Mouse (Mus musculus) forelimb bud, embryonic 11.5 days (tissue): ENCODE measurements at regions not wholly inside any gene's neighbourhood (a gene's known extent, or its start where the extent isn't known, plus 50 kb on each side); places are given as distances from the start of the nearest gene placed in this dataset.

Experiments used
- DNase-seq: peaks from one replicate; pipeline ENCODE4 v3.0.0-alpha.2; 2012; ENCODE audit warnings: low read depth, low spot score

DNA sequence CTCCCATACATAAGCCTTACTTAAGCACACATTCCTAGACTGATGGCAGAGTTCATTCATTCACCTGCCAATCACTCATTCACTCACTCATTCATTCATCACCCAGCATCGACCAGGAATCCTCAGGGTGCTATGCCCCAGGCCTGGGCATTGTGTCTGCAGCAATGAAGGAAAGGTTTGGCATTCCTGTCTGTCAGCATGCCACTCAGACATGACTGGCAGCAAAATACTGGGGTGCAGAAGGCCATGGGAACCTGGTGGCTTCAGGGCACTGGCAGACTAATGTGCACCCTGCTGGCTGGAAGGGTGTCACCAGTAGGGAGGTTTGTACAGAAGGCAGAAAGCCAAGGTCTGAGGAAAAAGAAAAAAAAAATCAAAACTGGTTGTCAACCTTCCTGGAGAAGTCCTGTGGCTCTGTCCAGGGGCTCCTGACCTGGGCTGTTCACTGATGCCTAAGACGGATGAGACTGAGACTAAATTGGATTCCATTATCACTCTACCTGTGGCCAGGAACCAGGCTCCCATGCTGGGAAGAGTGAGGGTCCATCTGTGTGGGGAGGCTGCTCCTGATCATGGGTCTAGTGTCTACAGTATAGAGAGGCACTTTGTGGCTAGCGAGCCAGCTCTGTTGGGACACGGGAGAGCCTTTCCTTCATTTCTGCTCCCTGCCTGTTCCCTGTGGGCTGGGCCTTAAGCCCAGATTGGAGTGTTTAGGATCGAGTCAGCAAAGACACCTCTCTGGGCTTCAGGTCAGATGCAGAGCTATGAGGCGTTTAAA is 104.1 kb downstream of the Cstad start:
- no peak for DNase-seq

DNA sequence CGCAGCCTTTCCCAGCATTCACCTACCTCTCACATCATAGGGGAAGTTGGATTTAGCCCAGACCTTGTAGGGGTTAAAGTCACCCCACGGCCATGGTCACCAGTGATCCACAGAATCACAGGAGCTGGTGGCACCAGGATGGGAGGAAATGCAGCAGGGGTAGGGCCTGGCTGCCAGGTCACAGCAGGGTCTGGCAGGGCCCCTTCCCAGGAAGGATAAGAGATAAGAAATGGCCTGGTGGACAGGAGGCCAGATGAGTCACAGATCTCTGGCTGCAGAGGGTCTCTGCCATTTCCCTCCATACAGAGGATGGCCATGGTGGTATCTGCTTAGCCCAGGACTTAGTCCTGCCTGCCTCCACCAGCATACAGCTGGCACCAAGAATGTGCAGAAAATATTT is 103.0 kb downstream of the Cstad start:
- no peak for DNase-seq

DNA sequence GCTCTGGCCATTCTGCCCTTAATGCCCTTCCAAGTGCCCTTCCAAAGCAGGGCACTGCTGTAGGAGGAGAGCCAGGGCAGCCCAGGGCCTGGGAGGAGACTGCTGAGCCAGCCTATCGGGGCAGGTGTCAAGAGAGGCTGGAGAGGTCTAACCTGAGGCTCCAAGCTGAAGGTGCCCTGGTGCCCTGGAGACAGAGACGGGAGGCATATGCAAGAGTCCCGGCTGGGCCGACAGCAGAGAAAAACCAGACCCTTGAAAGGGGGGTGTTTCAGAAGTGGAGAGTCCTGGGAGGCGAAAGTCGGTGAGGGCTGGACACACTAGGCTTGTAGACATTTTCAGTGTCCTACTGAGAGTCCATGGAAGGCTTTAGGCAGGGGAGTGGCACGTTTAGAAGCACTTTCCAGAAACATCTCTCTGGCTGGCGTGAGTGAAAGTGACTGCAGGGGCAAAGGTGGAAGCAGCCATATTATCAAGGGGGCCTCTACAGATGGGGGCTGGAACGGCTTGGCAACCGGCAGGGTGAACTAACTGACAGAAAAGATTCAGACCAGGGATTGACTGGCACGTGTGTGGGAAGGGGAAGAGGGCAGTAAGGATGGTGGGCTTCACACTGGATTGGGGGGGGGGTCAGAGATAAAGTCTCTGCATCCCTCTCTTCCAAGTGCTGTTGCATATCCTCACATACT is 101.1 kb downstream of the Cstad start:
- no peak for DNase-seq

DNA sequence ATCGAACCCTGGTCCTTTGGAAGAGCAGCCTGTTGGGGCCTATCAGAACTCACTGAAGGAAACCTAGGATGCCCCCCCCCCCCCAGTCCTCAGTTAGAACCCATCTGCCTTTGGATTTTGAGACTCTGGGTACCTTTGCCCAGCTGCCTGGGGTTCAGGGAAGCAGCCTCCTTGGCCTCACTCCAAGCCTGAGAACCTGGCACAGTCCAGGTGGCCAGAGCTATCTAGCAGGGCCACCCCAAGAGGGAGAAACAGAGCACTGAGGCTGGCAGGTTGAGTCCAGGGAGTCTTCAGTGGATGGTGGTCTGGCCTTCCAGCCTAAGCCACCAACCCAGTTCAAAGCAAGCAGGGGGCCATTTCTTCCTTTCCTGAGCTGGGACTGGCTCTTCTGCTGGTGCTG is 100.2 kb downstream of the Cstad start:
- no peak for DNase-seq

DNA sequence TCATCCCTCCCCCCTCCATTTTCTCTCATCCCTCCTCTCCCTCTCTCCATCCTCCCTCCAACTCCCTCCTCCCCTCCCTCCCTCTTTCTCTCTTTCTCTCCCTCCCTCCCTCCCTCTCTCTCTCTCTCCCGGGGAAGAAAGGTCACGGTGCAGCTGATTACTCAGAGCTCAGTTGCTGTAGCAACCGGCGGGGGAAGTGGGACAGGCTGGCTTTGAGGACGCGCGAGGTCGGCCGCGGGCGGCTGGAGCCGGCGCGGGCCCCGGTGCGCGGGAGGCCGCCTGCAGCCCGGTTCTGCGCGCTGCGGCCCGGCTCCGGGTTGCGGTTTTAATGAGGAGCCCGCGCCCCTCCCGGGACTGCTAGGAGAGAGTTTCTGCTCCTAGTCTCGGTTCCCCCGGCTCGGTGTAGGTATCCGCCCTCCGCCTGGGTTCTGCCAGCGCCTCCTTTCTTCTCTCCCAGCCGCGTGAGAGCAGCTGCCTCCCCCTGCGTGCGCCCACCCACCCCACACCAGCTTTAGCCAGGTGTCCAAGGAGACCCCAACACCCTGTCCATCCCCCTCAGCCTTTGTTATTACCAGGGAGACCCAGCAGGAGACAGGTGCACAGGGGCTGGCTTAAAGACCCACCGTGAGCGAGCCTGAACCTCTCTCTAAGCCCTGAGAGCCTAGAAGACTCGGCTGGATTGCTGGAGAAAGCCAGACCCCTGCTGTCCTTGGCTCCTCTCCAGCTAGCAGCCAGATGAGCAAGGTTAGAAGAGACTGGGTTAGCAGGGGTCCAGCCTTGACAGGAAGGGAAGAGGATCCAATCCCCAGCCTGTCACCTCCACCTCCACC is 98.6 kb downstream of the Cstad start:
- peak; percentile 93 for DNase-seq

DNA sequence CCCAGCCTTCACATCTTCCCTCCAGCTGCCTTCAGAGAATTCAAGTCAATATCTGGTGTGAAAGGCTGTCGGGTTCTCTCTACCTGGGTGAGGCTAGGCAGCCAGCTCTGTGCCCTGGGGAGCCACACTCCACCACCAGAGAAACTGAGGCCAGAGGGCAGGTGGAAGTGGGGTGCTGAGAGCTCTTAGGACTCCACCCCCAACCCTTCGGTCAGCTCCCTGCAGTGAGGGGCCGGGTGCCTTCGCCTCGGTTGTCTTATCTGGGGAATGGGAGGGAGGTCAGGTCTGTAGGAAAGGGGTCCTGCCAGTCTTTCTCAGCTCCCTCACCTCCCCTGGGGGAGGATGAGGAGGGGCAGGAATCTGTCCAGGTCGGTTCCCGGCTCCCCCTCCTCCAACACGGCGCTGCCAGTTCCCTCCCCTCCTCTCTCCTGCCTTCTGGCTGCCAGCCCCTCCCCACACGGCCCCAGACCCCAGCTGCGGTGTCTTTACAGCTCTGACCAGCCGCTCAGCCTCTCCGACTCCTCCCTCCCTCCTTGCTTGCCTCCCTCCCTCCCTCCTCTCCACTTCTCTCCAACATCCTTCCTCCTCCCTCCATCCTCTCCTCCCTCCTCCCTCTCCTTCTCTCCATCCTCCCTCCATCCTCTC is 97.8 kb downstream of the Cstad start:
- peak; percentile 80 for DNase-seq

DNA sequence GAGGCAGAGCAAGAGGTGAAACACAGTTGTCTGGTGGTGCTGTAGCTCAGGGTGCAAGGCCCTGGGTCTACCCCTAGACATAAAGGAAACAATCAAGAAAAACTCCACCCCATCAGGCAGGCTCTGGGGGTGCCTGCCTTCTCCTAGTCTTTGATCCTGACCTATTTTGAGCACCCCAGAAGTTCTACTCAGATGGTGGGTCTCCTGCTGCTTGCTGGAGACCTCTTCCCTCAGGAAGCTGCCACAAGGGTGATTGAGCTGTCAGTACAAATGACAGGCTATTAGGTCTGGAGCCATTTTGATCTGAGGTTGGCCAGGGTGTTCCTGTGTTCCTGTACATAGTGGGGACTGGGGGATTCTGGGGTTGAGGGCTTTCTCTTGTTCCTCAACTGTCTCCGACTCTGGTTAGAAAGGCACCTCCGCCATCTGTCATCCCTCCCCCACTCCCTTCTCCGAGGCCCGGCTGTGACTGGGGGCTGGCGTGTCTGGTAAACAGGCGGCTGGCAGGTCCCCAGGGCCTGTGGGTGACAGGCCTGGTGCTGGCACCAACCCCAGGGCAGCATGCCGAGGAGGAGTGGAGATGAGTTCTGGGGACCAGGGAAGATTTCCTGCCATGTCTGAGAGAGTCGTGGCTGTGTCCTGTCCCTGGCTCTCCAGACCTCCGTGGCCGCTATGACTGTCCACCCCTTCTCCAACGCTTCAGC is 97.2 kb downstream of the Cstad start:
- no peak for DNase-seq

DNA sequence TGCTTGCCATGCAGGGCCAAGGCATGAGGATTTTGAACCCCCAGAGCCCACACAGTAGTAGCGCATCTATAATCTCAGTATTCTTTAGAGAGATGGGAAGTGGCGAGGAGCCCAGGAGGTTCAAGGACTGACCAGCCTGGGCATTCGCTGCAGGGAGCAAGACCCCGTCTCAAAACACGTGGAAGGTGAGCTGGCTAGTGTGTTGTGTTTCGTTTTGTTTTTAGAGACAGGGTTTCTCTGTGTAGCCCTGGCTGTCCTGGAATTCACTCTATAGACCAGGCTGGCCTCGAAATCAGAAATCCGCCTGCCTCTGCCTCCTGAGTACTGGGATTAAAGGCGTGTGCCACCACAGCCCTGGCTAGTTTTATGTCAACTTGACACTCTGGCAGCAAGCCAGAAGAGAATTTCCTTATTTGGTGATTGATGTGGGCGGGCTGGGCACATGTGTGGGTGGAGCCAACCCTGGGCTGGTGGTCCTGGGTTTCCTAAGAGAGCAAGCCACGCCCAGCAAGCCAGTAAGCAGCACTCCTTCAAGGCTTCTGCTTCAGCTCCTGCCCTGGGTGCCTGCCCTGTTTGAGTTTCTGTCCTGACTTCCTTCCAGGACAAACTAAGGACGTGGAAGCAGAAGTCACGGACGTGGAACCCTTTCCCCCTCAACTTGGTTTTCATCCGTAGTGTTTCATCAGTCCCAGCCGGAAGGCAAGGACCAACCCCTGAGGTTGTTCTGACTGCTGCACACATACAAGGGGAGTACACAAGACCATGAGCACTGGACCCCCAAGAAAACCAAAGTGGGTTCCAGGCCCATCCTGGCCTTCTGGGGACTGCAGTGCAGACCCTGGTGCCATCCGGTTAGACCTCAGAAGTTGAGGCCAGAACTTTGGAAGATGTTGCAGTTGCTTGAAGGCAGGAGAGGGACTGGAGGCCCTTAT is 96.4 kb downstream of the Cstad start:
- DNase-seq = no peak

DNA sequence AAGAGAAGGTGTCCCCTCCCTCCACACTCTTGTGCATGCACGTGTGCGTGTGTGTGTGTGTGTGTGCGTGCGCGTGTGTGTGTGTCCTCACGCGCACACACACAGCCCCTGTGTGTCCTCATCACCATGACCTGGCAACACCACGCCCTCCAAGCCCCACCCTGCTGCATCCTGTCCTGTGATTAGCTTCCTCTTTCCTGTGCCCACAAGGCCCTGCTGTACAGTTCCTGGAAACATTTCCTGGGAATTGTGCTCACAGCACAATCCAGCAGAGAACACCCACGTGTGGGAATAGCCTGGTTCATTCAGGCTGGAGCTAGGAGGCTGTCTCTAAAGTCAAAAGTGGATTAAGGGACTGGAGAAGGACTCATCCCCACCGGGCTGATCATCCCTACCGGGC is 95.5 kb downstream of the Cstad start:
- no peak for DNase-seq

DNA sequence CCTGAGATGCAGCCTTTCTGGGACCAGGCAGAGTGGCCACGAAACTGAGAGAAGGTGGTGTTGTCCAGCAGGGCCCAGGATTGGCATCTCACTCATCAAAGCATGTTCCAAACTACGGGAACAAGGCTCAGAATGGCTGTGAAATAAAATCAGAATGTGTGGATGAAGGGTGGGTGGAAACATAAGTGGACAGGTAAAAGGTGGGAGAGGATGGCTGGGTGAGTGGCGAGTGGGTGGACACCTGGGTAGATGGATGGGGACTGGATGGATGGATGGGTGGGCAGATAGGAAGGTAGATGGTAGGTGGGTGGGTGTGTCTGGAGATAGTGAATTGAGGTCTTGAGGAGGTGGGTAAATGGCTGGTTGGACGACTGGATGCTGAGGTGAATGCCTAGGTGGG is 93.6 kb downstream of the Cstad start:
- DNase-seq = no peak

DNA sequence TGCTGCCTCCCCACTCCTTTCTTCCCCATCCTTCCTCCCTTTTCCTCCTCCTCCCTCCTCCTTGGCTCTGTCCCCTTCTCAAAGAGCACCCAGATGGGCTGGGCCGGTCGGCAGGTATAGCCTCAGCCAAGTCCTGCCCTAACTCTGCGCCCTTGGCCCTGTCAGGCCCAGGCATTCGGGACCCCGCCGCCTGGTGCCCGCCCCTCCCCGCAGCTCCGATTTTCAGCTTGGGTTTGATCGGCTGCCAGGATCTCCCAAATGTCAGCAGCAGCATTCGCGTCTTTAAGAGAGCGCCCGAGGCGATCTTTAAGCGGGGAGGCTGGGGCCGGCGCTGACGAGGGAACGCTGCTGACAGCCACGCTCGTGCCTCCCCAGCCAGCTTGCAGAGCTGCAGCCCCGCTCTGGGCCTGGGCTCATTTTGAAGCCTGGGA is 92.3 kb downstream of the Cstad start:
- DNase-seq = peak; percentile 68

DNA sequence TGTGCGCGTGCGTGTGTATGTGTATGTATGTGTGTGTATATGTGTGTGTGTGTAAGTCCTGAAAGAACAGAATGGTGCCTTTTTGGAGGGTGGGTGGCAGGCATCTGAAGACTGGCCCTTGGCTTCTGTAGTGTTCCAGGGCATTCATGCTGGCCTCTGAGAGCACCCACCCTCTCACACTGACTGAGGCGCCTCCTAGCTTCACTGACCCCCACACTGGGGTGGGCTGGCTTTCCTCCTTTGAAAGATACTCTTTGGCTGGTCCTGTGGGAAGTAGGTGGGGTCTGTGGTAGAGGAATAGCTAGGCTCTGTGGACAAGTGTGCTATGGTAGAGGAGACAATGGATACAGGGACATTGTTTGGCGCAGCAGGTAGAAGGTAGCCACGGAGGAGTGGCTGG is 91.5 kb downstream of the Cstad start:
- no peak for DNase-seq

DNA sequence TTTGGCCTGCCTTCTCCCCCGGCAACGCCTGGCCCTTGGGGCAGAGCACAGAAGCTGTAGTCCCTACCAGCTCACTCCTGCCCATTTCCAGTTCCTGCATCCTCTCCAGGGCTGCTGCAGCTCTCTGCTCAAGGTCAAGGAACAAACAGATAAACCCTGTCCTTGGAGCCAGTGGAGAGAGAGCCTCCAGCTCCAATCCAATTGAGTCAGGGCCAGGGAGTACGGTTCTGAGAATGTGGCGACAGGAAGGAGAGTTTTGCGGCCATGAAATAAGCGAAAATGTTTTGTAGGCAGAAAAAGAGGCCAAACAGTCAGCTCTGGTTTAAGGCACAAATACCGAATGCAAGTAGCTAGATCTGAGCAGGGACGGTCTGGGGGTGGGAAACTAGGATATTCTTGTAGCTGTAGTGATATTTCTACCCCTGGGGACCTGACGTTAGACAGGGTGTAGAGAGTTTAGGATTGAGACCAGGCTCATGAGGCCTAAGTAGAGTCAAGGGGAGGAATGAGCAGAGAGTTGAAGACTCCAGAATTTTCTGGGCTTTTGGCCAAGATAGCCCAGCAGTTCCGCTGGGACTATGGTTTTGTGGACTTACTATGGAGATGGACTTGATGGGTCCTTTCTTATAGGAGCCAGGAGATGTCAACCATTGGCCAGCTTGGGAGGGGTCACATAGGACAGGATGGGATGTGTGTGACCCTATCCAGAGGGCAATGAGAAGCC is 90.5 kb downstream of the Cstad start:
- no peak for DNase-seq

DNA sequence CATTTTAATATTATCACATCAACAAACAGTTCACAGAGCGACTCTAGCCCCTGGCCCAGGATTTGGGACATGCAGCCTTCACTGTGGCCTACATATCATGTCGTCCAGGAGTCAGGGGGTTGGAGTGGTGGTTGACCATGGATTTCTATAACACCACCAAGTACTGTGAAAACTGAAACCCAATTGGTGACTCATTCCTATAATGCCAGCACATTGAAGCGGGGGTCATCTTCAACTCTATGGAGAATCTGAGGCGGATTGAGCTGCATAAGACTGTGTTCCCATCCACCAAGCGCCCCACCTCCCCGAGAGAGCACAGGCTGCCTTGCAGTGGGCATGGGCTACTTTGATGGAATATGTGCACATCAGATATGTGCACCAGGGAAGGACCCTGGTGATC is 89.6 kb downstream of the Cstad start:
- no peak for DNase-seq

DNA sequence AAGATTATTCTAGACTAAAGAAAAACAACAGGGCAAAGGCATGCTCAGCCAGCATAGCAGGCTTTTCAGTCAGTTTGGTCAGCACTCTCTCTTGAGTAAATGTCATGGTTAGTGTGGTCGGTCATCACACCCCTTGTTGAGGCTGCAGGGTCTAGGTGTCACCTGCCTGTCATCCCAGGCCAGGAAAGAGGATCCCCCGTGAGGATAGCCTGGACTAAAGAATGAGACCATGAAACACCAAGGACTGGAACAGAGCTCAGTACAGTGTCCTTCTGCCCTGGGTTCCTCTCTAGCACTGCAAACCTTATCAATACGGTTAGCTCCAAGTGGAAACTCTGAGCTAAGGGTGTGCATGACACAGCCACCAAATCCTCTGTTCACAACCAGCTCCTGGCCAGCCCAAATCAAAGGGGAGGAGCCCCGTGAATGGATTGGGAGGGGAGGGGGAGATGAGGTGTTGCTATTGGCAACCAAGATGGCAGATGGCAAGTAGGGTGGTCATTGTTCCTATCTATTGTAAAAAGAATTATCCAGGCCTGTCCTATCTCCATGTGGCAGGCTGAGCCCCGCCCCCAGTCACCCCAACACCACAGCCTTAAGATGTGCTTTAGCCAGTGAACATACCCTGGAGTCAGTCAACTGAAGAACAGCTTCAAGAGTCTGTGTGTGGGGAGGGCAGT is 87.4 kb downstream of the Cstad start:
- no peak for DNase-seq

DNA sequence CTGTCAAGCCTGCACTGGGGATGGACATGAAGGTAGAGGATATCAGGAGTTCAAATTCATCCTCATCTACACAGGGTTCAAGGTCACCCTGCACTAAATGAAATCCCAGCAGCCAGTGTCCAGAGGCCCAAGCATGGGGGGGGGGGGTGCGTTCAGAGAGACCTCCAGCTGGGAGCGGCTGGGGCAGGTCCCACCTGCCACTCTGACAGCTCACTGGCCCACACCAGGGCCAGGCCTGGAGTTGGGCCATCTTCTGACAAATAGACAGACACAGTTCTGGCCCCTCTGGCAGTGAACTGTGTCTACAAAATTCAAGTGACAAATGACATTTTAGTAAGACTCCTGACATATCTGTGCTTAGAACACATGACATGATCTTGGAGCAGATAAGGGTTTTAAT is 86.8 kb downstream of the Cstad start:
- DNase-seq = no peak

DNA sequence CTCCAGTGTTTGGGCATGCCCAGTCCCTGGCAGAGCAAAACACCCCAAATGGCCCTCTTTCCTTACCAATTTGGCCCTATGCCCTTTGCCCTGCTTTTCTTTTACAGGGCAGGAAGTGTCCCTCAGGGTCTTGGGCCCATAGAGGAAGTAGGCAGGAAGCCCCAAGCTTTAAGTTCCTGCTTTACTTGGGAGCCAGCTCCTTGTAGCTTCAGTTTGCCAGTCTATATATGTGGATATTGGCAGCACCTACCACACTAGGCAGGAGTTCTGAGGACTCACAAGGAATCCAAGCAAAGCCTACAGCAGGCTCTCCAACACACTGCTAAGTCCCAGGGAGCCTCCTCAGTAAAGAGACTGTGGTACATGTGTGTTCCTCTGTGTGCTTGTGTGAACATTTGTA is 84.2 kb downstream of the Cstad start:
- DNase-seq = no peak

DNA sequence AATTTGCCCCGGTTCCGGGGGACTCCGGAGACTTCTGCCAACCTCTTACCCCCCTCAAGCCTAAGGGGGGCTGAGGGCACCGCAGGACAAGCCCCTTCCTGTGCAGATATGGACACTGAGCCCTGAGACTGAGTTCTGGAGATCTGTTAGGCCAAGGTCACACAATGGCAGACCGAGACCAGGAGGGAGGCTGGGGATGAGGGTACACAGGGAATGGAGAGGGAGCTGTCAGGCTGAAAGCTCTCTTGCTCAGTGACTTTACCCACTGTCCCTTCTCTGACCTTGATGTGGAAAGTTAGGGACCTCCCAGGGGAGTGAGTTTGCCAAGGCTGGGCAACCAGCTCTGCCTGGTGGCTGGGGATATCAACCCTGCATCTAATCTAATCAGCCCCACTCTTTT is 82.7 kb downstream of the Cstad start:
- no peak for DNase-seq

DNA sequence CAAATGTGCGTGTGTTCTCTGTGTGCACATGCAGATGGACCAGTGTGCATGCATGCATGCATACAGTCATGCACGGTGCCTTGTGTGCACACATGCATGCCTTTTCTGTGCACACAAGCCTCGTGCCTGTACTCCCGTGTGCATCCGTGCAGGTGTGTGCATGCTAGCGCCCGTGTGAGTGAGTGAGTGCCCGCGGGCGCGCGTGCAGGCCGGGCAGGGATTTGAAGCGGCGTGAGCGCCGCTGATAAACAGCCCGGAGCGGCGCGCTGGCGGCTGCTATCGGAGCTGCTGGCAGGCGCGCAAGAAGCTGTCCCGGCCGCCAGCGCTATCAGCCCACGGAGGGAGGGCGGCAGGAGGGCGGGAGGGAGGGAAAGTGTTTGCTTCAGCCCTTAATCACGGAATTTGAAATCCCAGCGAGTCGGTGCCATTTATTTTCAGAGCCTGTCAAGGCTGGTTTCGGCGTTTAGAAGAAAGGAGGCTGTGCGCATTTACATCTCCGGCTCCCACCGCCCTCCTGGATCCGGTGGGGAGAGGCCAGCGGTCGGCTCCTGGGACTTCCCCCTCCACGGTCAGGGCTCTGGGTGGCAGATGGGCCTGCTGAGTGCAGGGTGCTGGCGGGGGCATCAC is 82.1 kb downstream of the Cstad start:
- no peak for DNase-seq
